20 mouse cellular contexts compared by ENCODE assay signal in the genomic region with DNA sequence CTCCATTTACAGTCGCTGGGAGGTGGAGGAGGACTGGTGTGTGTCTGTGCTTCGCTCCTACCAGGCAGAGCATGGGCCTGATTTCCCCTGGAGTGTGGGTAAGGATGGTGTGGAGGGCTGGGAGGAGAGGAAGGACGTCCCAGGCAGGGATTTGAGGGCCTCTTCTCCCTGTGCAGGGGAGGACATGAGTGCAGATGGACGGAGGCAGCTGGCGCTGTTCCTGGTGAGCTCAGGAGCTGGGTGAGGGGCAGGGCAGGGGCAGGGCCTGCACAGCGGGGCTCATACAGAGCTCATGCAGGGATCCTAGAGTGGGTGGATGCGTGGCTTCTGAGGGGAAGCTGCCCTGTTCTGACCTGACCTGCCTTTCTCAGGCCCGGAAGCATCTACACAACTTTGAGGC. TPM values are rescaled to one million over a fixed set of nuclear protein-coding genes. Genes with fewer than 3 reads are reported as not detected.
A peak's percentile ranks its signal among the peaks of the same experiment; 100 is the strongest.
DNase-seq lines count a peak whose midpoint lies in the region; ATAC-seq and TF ChIP-seq lines count a peak whose summit lies in the region.
"Had no signal": no experiment of that assay in that cellular context is flagged by ENCODE, and none has a peak within 500 bp of the region (broad histone marks: within the 10 kb centered on the region; RNA-seq: fewer than 3 reads in every experiment).

No protein-coding gene starts in this region.

- H3K9ac ChIP-seq in forebrain, embryonic 13.5 days = 0 out of 2 replicates have a peak overlapping the region, but pooled peaks have one; percentile 12
- H3K9ac ChIP-seq in kidney, embryonic 15.5 days = peak overlapping the region; percentile 12; the same call in 1 of the 2 replicates
- no peak overlapping the region for H3K9ac ChIP-seq in limb, embryonic 13.5 days

- no peak for TF ChIP-seq POLR2A in bone marrow, adult 2 months (IDR thresholded peaks at IDR 0.05; ENCODE audit: borderline replicate concordance, control insufficient read depth, low read depth, low read length)
- no peak for TF ChIP-seq POLR2A in lung, adult 2 months (IDR thresholded peaks at IDR 0.05; ENCODE audit: borderline replicate concordance, extremely low read depth, low read depth, low read length)

- no peak for ATAC-seq in forebrain, embryonic 13.5 days
- ATAC-seq in kidney, embryonic 15.5 days (replicated peaks; ENCODE audit: low FRiP score) = peak; percentile 7; the same call in 1 of the 2 replicates
- ATAC-seq in limb, embryonic 13.5 days (ENCODE audit: low FRiP score, low read depth) = peak; percentile 55; the same call in 1 of the 2 replicates
- ATAC-seq: forebrain, embryonic 16.5 days had no signal

- H3K27me3 ChIP-seq in forebrain, embryonic 13.5 days = no peaks in the 10 kb centered on the region
- no peaks in the 10 kb centered on the region for H3K27me3 ChIP-seq in forebrain, embryonic 10.5 days (ENCODE audit: poor library complexity, severe bottlenecking)
- no peaks in the 10 kb centered on the region for H3K27me3 ChIP-seq in kidney, embryonic 15.5 days
- no peaks in the 10 kb centered on the region for H3K27me3 ChIP-seq in limb, embryonic 13.5 days

- H3K9me3 ChIP-seq in forebrain, embryonic 13.5 days (replicated peaks) = no peaks in the 10 kb centered on the region
- no peaks in the 10 kb centered on the region for H3K9me3 ChIP-seq in forebrain, embryonic 10.5 days
- no peaks in the 10 kb centered on the region for H3K9me3 ChIP-seq in kidney, embryonic 15.5 days (replicated peaks)
- no peaks in the 10 kb centered on the region for H3K9me3 ChIP-seq in limb, embryonic 13.5 days

- peaks cover 7% of the 10 kb centered on the region for H3K4me1 ChIP-seq in forebrain, embryonic 13.5 days
- H3K4me1 ChIP-seq in forebrain, embryonic 10.5 days = peaks cover 11% of the 10 kb centered on the region
- H3K4me1 ChIP-seq in kidney, embryonic 15.5 days = peaks cover 54% of the 10 kb centered on the region
- H3K4me1 ChIP-seq in bone marrow, adult 2 months (ENCODE audit: control insufficient read depth, insufficient read depth, low read length) = no peaks in the 10 kb centered on the region; the same call in 1 of the 2 replicates
- no peaks in the 10 kb centered on the region; the same call in 1 of the 2 replicates for H3K4me1 ChIP-seq in limb, embryonic 13.5 days
- H3K4me1 ChIP-seq in lung, adult 2 months (ENCODE audit: control insufficient read depth, insufficient read depth, low read length) = no peaks in the 10 kb centered on the region

- no peak for TF ChIP-seq CTCF in bone marrow, adult 2 months (IDR thresholded peaks at IDR 0.05; ENCODE audit: control insufficient read depth, insufficient read depth, low read length)
- no peak for TF ChIP-seq CTCF in lung, adult 2 months (IDR thresholded peaks at IDR 0.05; ENCODE audit: insufficient read depth, low read length)

- no peak for DNase-seq in forebrain, embryonic 10.5 days (ENCODE audit: extremely low spot score, low spot score)
- DNase-seq in kidney, postnatal 4 days = no peak
- DNase-seq in lung, adult 2 months = no peak
- DNase-seq in left cerebral cortex, adult 8-10 months (ENCODE audit: low spot score in 2 of 2) = no peak
- DNase-seq: adrenal gland, postnatal 10 days; gastrocnemius, postnatal 14 days; lung, adult 18-20 months; right cerebral cortex, adult 18-20 months; thymus, postnatal 4 days had no signal

- H3K27ac ChIP-seq in forebrain, embryonic 13.5 days = no peak overlapping the region
- H3K27ac ChIP-seq in forebrain, embryonic 10.5 days = no peak overlapping the region
- peak overlapping the region; percentile 78 for H3K27ac ChIP-seq in kidney, embryonic 15.5 days
- peak overlapping the region; percentile 37; the same call in 1 of the 2 replicates for H3K27ac ChIP-seq in bone marrow, adult 2 months (ENCODE audit: control insufficient read depth, insufficient read depth, low read depth, low read length, poor library complexity)
- no peak overlapping the region for H3K27ac ChIP-seq in limb, embryonic 13.5 days
- H3K27ac ChIP-seq: left cerebral cortex, adult 2 months had no signal

- H3K4me3 ChIP-seq in forebrain, embryonic 13.5 days = no peak overlapping the region
- H3K4me3 ChIP-seq in forebrain, embryonic 10.5 days = no peak overlapping the region
- no peak overlapping the region for H3K4me3 ChIP-seq in kidney, embryonic 15.5 days (replicated peaks)
- H3K4me3 ChIP-seq in bone marrow, adult 2 months (replicated peaks; ENCODE audit: control insufficient read depth, low read depth, low read length) = no peak overlapping the region
- H3K4me3 ChIP-seq in limb, embryonic 13.5 days = no peak overlapping the region
- no peak overlapping the region for H3K4me3 ChIP-seq in lung, adult 2 months (replicated peaks; ENCODE audit: extremely low read depth, low read depth, low read length)
- H3K4me3 ChIP-seq: left cerebral cortex, adult 2 months had no signal

- H3K36me3 ChIP-seq in forebrain, embryonic 13.5 days (ENCODE audit: poor library complexity, severe bottlenecking) = peaks cover 66% of the 10 kb centered on the region
- peaks cover 64% of the 10 kb centered on the region for H3K36me3 ChIP-seq in forebrain, embryonic 10.5 days (replicated peaks)
- peaks cover 63% of the 10 kb centered on the region for H3K36me3 ChIP-seq in kidney, embryonic 15.5 days
- peaks cover 71% of the 10 kb centered on the region for H3K36me3 ChIP-seq in limb, embryonic 13.5 days

- no peak overlapping the region for H3K4me2 ChIP-seq in forebrain, embryonic 13.5 days
- H3K4me2 ChIP-seq in kidney, embryonic 15.5 days = no peak overlapping the region
- H3K4me2 ChIP-seq in limb, embryonic 13.5 days (replicated peaks) = no peak overlapping the region

- WGBS in forebrain, embryonic 13.5 days = 74% methylated on average over 8 of the region's 8 CpGs
- WGBS in forebrain, embryonic 10.5 days = 90% methylated on average over 7 of the region's 8 CpGs
- 59% methylated on average over 8 of the region's 8 CpGs for WGBS in kidney, embryonic 15.5 days
- 77% methylated on average over 8 of the region's 8 CpGs for WGBS in bone marrow, adult 2 months
- WGBS in limb, embryonic 13.5 days = 70% methylated on average over 8 of the region's 8 CpGs
- WGBS in lung, adult 2 months = 73% methylated on average over 8 of the region's 8 CpGs

RNA-seq across cellular contexts. Expression of a gene that starts 5.8 kb away (rescaled TPM):
- polyA plus RNA-seq in forebrain, embryonic 13.5 days (2015; fragmentation: Nextera tagmentation; extraction: Ambion mirVana) = not detected in 2 replicates
- not detected in 2 replicates for polyA plus RNA-seq in forebrain, embryonic 10.5 days (2016; fragmentation: Nextera tagmentation; extraction: Ambion mirVana)
- not detected in 2 replicates for polyA plus RNA-seq in kidney, embryonic 15.5 days (2015; fragmentation: Nextera tagmentation; extraction: Ambion mirVana)
- polyA plus RNA-seq in bone marrow, adult 2 months (2011; ENCODE audit: insufficient read depth, insufficient read length, low replicate concordance, missing spikeins) = not detected in 2 replicates
- polyA plus RNA-seq in limb, embryonic 13.5 days (2015; fragmentation: Nextera tagmentation; extraction: Ambion mirVana) = not detected in 2 replicates
- polyA plus RNA-seq in lung, adult 2 months (2012; rRNA removed) = not detected in 2 replicates
- not detected for total RNA-seq in left cerebral cortex, adult 8-10 months (2022)
- total RNA-seq: adrenal gland, postnatal 10 days; common myeloid progenitor, adult 5-6 weeks; gastrocnemius, postnatal 14 days; layer of hippocampus, adult 18-20 months; left cerebral cortex, adult 2 months; midbrain, postnatal 0 days had no signal
- polyA plus RNA-seq: forebrain, embryonic 16.5 days; midbrain, postnatal 0 days; neural tube, embryonic 14.5 days; spleen, adult 2 months had no signal

RNA-seq across cellular contexts. Expression of a gene that starts 12.9 kb away (rescaled TPM):
- 1.2 and 1.3 TPM in 2 replicates for polyA plus RNA-seq in forebrain, embryonic 13.5 days (2015; fragmentation: Nextera tagmentation; extraction: Ambion mirVana)
- polyA plus RNA-seq in forebrain, embryonic 10.5 days (2016; fragmentation: Nextera tagmentation; extraction: Ambion mirVana) = 1.2 and 1.4 TPM in 2 replicates
- 0.99 and 1.9 TPM in 2 replicates for polyA plus RNA-seq in kidney, embryonic 15.5 days (2015; fragmentation: Nextera tagmentation; extraction: Ambion mirVana)
- 3.4 and 4.7 TPM in 2 replicates for polyA plus RNA-seq in bone marrow, adult 2 months (2011; ENCODE audit: insufficient read depth, insufficient read length, low replicate concordance, missing spikeins)
- polyA plus RNA-seq in limb, embryonic 13.5 days (2015; fragmentation: Nextera tagmentation; extraction: Ambion mirVana) = 0.91 and 1.1 TPM in 2 replicates
- 1.4 and 2.0 TPM in 2 replicates for polyA plus RNA-seq in lung, adult 2 months (2012; rRNA removed)
- total RNA-seq in left cerebral cortex, adult 8-10 months (2022) = under 1 TPM; 0.32 to 1.00 (median 0.46) TPM
- total RNA-seq: common myeloid progenitor, adult 5-6 weeks had no signal

RNA-seq across cellular contexts. Expression of a gene that starts 13.2 kb away (rescaled TPM):
- polyA plus RNA-seq in forebrain, embryonic 13.5 days (2015; fragmentation: Nextera tagmentation; extraction: Ambion mirVana) = 74.9 and 77.6 TPM in 2 replicates
- polyA plus RNA-seq in forebrain, embryonic 10.5 days (2016; fragmentation: Nextera tagmentation; extraction: Ambion mirVana) = 51.8 and 52.7 TPM in 2 replicates
- 94.7 and 103 TPM in 2 replicates for polyA plus RNA-seq in kidney, embryonic 15.5 days (2015; fragmentation: Nextera tagmentation; extraction: Ambion mirVana)
- 48.7 and 73.1 TPM in 2 replicates for polyA plus RNA-seq in bone marrow, adult 2 months (2011; ENCODE audit: insufficient read depth, insufficient read length, low replicate concordance, missing spikeins)
- polyA plus RNA-seq in limb, embryonic 13.5 days (2015; fragmentation: Nextera tagmentation; extraction: Ambion mirVana) = 93.1 and 94.9 TPM in 2 replicates
- 196 and 245 TPM in 2 replicates for polyA plus RNA-seq in lung, adult 2 months (2012; rRNA removed)
- 100 to 1,000 TPM; 117 to 125 (median 121) TPM for total RNA-seq in left cerebral cortex, adult 8-10 months (2022)

RNA-seq across cellular contexts. Expression of a gene that starts 16.9 kb away (rescaled TPM):
- polyA plus RNA-seq in forebrain, embryonic 13.5 days (2015; fragmentation: Nextera tagmentation; extraction: Ambion mirVana) = 0.25 TPM in 1 of 2 replicates, not detected in the other
- polyA plus RNA-seq in forebrain, embryonic 10.5 days (2016; fragmentation: Nextera tagmentation; extraction: Ambion mirVana) = 0.46 and 0.69 TPM in 2 replicates
- not detected in 2 replicates for polyA plus RNA-seq in kidney, embryonic 15.5 days (2015; fragmentation: Nextera tagmentation; extraction: Ambion mirVana)
- polyA plus RNA-seq in bone marrow, adult 2 months (2011; ENCODE audit: insufficient read depth, insufficient read length, low replicate concordance, missing spikeins) = 14.3 and 53.1 TPM in 2 replicates
- polyA plus RNA-seq in limb, embryonic 13.5 days (2015; fragmentation: Nextera tagmentation; extraction: Ambion mirVana) = 0.17 and 0.28 TPM in 2 replicates
- 0.16 and 0.84 TPM in 2 replicates for polyA plus RNA-seq in lung, adult 2 months (2012; rRNA removed)
- total RNA-seq in left cerebral cortex, adult 8-10 months (2022) = under 1 TPM in 2 of 4 experiments, not detected in 2; 0.50 to 0.54 TPM
- total RNA-seq: common myeloid progenitor, adult 5-6 weeks; gastrocnemius, postnatal 14 days; midbrain, postnatal 0 days had no signal
- polyA plus RNA-seq: forebrain, embryonic 16.5 days; midbrain, postnatal 0 days; neural tube, embryonic 14.5 days had no signal

RNA-seq across cellular contexts. Expression of a gene that starts 19.0 kb away (rescaled TPM):
- 32.4 and 33.3 TPM in 2 replicates for polyA plus RNA-seq in forebrain, embryonic 13.5 days (2015; fragmentation: Nextera tagmentation; extraction: Ambion mirVana)
- 33.9 and 42.2 TPM in 2 replicates for polyA plus RNA-seq in forebrain, embryonic 10.5 days (2016; fragmentation: Nextera tagmentation; extraction: Ambion mirVana)
- polyA plus RNA-seq in kidney, embryonic 15.5 days (2015; fragmentation: Nextera tagmentation; extraction: Ambion mirVana) = 19.0 and 20.3 TPM in 2 replicates
- 29.8 and 39.0 TPM in 2 replicates for polyA plus RNA-seq in bone marrow, adult 2 months (2011; ENCODE audit: insufficient read depth, insufficient read length, low replicate concordance, missing spikeins)
- 21.3 and 21.9 TPM in 2 replicates for polyA plus RNA-seq in limb, embryonic 13.5 days (2015; fragmentation: Nextera tagmentation; extraction: Ambion mirVana)
- polyA plus RNA-seq in lung, adult 2 months (2012; rRNA removed) = 17.9 and 21.9 TPM in 2 replicates
- 10 to 100 TPM; 19.7 to 24.5 (median 22.8) TPM for total RNA-seq in left cerebral cortex, adult 8-10 months (2022)

Comparison
In these comparisons a context has a peak if more than half of its experiments do, and no peak if none do; other contexts are left out.
1. H3K27ac ChIP-seq: peak in kidney, embryonic 15.5 days (single experiment) and bone marrow, adult 2 months (single experiment); none in forebrain, embryonic 13.5 days (single experiment), forebrain, embryonic 10.5 days (single experiment) and limb, embryonic 13.5 days (single experiment).